Mouse (Mus musculus): Measurements from ENCODE around the gene Rassf7.

The Rassf7 gene

DNA sequence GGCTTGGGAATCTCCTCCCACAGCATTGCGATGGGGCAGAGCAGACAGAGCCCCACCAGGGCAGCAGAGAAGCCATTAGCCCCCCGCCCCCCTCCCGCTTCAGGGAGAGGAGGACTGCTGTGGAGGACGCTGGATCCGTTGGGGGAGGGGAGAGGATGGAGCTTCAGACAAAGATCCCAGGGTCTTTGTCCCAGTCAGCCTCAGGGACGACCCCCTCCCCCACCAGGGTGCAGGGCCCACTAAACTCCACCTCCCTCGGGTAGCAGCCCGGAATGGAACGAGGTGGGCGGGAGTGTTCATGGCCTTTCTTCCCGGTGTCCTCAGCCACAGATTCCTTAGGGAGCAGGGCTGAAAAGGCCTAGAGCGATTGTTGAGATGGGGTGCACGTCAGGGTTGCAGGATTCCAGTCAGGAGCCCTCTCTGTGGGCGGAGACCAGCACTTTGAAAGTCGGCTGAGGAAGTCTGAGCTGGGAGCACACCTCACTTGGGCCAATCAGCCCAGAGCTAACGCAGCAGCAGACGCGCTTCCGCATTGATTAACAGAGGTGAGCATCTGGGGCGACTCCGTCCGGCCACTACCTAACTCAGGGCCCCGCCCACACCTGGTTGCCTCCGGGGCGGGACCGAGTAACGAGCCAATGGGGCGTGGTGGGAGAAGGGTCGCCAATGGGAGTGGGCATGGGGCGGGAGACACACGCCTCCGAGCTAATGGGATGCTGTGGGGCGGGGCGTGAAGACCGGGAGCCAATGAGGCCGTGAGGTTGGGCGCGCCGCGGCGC lies at the start of gene Rassf7:
Gene Rassf7, plus strand, starts transcription at position 760 of the 779 bp plus-strand sequence.
- peak; percentile 82 for DNase-seq

DNA sequence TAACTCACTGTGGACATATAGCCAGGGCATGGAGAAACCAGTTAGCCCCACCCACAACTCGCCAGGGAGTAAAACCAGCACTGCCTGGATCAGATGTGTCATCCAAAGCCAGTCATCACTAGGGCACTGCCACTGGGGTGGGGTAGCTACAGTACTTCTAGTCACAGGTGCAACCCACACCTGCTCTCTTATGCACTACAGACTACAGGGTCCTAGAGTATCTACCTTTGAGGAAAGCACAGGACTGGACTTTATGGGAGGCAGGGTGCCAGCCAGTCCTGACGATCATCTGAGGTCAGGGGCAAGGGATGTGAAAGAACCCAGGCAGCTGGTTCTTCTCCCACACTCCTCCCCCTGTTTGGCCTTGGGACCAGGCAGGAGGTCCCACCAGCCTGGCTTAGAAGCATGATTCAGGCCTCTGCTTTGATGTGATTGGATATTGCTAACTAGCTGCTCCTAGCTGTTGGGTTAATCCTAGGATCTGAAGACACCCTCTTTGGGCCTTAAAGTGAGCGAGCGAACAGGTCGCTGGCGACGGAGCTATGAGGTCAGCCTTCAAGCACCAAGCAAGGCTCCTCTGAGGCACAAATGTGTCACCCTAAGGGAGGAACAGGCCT lies 47.7 kb upstream of the Rassf7 start:
- DNase-seq = no peak

GRCm38 (mm10) chr7:141168518-141168953 lies 47.1 kb upstream of the Rassf7 start:
- DNase-seq = no peak

- no peak for DNase-seq
These were observed 46.4 kb upstream of the Rassf7 start for GRCm38 (mm10) chr7:141169300-141169699.

DNA sequence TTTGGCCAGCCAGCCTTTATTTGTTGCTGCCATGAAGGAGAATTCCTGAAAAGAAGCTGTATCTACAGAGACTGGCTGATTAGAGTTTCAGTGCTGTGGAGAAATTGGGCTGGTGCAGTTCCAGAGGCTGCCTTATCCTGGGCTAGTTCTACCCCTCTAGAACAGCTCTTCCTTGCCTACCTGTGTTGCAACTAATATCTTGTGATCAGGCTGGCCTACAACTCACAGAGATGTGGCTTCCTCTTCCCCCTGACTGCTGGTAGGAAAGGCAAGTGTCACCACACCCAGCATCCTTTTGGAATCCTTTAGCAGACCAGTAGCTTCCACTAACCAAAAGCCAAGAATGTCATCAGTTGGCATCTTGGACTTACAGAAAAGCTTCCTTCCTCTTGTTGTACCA lies 45.8 kb upstream of the Rassf7 start:
- no peak for DNase-seq

- peak; percentile 88 for DNase-seq
These were observed 43.3 kb upstream of the Rassf7 start, which contains the start of gene Rnh1 for GRCm38 (mm10) chr7:141172116-141173006. Gene Rnh1 (minus strand): TSS chr7:141172857.

- no peak for DNase-seq
These were observed 42.3 kb upstream of the Rassf7 start for GRCm38 (mm10) chr7:141173323-141173850.

GRCm38 (mm10) chr7:141175068-141175467 lies 40.6 kb upstream of the Rassf7 start:
- no peak for DNase-seq

DNA sequence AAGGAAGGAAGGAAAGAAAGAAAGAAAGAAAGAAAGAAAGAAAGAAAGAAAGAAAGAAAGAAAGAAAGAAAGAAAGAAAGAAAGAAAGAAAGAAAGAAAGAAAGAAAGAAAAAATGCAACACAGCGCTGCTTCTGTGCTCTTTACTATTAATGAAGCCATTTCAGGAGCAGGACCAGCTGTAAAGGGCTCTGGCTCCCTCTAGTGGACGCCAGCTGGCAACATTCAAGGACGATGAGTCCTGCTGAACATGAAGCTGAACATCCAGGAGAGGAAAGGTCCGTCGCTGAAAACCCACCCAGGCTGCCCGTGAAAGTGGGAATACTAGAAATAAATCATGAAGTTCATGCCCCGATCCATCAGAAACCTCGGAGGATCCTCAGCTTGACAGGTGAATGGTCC lies 39.5 kb upstream of the Rassf7 start:
- DNase-seq = peak; percentile 89

GRCm38 (mm10) chr7:141188194-141188593 lies 27.5 kb upstream of the Rassf7 start:
- no peak for DNase-seq

DNA sequence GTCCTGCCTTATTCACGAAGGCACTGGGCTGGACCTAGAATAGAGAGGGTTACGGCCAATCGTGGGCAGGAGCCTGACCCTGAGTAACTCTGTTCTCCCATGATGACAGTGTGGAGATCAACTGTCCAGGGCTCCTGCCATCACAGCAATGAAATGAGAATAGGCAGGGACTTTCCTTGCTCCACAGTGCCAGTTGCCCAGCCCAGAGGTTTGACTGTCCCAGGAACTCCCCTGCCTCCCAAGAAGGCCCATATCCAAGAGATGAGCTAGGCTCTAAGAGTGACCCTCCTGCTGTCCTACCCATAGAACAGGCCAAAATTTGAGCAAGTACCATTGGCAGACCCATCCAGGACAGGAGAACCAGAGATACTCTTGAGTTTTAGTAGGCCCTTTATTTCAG lies 26.9 kb upstream of the Rassf7 start:
- DNase-seq = no peak

DNA sequence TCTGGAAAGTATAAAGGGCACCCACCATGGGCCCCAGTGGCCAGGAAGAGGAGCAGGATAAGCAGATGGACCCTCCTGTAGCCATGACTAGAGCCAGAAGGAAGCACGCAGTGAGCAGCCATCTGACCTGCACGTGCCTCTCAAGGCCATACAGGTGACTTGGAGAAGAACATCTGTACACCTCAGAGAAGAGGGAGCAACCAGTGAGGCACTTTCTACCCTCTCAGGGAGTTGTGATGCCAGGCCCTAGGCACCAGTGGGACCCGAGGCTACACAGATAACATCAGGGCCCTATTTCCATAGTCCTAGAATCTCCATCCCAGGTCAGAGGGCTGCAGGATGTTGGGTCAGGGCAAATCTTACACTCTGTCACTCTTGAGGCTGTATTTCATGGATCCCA lies 25.4 kb upstream of the Rassf7 start:
- DNase-seq = no peak

DNA sequence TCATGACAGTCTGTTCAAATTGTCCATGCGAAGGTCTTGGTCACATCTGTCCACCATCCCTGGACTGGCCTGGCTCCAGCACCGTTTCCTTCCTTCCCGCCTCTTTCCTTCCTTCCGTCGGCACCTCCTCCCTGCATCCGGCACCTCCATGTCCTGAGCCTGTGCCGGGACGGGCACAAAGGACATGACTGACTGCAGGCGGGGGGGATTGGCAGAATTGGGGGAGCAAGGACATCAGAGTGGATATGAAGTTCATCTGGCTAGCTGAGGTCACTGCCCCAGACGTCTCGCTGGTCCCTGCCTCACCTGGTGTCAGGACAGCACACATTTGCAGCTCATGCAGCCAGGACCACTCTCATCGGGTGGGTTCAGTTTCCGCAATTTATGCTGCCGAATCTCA lies 24.6 kb upstream of the Rassf7 start:
- DNase-seq = no peak

GRCm38 (mm10) chr7:141191796-141192685 lies 23.6 kb upstream of the Rassf7 start:
- no peak for DNase-seq

DNA sequence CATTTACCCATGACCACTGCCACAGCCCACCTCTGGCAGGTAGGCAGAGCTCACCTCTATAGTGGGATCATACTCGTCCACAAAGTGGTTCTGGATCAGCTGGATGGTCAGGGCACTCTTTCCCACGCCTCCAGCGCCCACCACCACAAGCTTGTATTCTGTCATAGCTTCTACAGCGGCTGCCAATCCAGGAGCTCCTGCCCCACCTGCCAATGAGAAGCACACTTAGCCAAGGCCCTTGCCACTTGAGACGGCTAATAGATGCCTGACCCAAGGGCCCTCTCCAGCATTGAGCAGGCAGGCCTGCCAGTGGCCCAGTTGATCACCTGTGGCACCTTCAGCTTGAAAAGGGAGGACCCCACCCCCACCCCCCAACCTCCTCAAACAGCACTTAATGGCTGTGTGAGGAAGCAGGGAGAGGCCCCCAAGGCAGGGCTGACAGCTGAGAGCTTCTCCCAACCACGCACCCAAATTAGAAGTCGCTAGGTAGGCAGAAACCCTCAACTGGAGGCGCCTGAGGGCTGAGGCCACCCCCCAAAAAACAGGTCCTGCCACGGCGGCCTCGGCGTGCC lies 22.8 kb upstream of the Rassf7 start:
- DNase-seq = peak; percentile 32

DNA sequence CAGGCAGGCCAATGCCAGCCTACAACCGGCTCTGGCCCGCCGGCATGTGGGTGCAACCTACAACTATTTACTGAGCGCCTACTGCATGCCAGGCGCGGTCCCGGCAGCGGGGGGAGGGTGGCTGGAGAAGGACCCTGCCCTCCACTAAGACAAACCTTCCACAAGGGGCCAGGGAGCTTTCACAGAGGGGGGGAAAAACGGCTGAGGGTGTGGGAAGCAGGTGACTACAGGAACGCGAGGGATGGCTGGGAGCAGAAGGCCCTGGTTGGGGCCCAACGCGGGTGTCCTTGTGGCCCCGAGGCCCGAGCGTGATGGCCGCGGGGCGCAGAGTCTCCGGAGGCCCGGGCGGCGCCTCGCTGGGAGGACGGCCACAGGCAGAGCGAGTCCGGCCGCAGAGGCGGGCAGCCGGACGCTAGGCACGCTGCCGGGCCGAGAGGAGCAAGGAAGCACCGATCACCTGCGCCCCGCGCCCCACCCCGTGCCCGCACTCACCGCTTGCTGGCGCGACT lies 22.3 kb upstream of the Rassf7 start:
- DNase-seq = peak; percentile 47

DNA sequence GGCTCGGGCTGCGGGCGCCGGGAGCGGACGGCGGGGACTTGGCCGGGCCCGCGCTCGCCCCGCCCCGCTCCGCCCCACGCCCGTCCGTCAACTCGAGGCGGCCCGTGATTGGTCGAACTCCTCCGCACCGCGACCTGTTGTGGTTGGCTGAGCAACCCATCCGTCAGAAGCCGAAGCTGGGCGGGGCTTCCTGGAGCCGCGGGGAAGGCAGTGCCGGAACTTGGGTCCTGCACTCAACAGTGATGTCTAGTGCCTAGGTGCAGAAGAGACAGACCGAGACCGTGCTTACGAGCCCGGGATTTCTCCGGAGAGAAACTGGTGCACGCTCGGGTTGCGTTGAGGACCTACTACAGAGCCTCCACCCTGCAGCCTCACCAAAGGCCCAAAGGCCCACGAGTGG lies 21.7 kb upstream of the Rassf7 start, which contains the start of the genes Hras and Lrrc56:
Gene Hras, minus strand, starts transcription at position 58 of the 400 bp plus-strand sequence.
Gene Lrrc56, plus strand, starts transcription at position 210 of the 400 bp plus-strand sequence.
- DNase-seq = peak; percentile 97

DNA sequence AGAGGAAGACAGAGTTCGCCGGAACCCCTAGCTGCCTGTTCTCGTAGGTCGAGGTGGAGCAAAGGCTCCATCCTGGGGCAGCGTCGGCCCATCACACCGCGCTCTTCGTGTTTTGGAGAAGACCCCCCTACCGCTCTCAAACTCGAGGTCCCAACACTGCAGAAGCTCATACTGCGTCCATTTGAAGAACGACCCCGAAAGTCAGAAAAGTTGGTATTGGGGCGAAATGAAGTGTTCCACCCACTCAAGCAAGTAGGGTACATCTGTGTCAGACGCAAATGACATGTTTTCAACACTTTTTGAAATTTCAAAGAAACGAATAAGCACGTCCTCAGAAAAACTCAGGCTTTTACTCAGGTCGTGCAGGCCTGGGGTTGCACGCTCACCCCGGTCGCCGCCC lies 21.3 kb upstream of the Rassf7 start:
- no peak for DNase-seq

GRCm38 (mm10) chr7:141194830-141195229 lies 20.8 kb upstream of the Rassf7 start:
- peak; percentile 74 for DNase-seq

- no peak for DNase-seq
These were observed 19.9 kb upstream of the Rassf7 start for GRCm38 (mm10) chr7:141195754-141196153.

DNA sequence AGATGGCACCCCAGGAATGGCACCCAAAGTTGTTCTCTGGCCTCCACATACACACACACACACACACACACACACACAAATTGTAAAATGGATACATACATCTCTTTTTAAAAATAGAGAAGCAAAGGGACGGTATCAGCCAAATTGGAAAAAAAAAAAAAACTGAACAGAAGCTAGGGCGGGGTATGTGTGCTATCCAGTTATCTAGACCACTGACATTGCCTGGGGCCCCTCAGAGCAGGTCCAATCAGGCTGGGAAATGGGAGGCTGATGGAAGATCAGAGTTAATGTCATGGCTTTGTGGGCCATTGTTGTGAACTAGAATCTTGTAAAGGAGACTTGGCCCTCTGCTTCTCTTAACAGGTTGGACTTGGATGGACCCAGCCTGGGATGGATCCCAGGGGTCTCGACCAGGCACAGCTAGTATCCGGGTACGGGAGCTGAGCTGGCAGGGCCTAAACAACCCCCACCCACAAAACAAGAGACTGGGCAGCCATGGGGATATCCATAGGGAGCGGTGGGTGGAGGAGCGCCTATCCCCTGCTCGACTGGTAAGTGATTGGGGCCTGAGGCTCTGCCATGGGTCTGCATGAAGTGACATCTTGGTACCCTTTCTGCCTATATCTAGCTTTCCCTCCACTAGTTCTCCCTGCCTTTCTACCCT lies 18.9 kb upstream of the Rassf7 start:
- no peak for DNase-seq

Data from cerebellum, adult 8-10 months (tissue).